17 mouse cellular contexts compared by ENCODE assay signal in genomic region chr16:10669936-10670335, GRCm38 (mm10).
A peak's percentile ranks its signal among the peaks of the same experiment; 100 is the strongest.
DNase-seq lines count a peak whose midpoint lies in the region; ATAC-seq and TF ChIP-seq lines count a peak whose summit lies in the region.
"Had no signal": no experiment of that assay in that cellular context is flagged by ENCODE, and none has a peak within 500 bp of the region (broad histone marks: within the 10 kb centered on the region; RNA-seq: fewer than 3 reads in every experiment).

No protein-coding gene starts in this region.

- H3K36me3 ChIP-seq in heart, embryonic 15.5 days, result no peaks in the 10 kb centered on the region
- H3K36me3 ChIP-seq in lung, postnatal 0 days (ENCODE audit: insufficient read depth, low read length), result no peaks in the 10 kb centered on the region
- H3K36me3 ChIP-seq: embryonic facial prominence, embryonic 13.5 days; forebrain, embryonic 12.5 days; hindbrain, embryonic 13.5 days had no signal

- no peak for TF ChIP-seq CTCF in lung, postnatal 0 days (IDR thresholded peaks at IDR 0.05)

- no peak for DNase-seq in heart, postnatal 36 days
- peak; percentile 40 for DNase-seq in lung, postnatal 0 days (ENCODE audit: low spot score)
- no peak for DNase-seq in lung, postnatal 10 days
- peak; percentile 45 for DNase-seq in NIH3T3 (ENCODE audit: low read depth)
- peak; percentile 26 for DNase-seq in skeletal muscle tissue, adult 2 months (ENCODE audit: low read depth, low spot score)
- DNase-seq: adrenal gland, postnatal 10 days; cerebellum, adult 11-12 months; cerebellum, adult 9-11 months; cerebellum, postnatal 36 days; gastrocnemius, postnatal 10 days; heart, postnatal 4 days had no signal

- no peaks in the 10 kb centered on the region for H3K27me3 ChIP-seq in heart, embryonic 15.5 days
- no peaks in the 10 kb centered on the region for H3K27me3 ChIP-seq in lung, postnatal 0 days (replicated peaks; ENCODE audit: insufficient read depth, low read length)
- H3K27me3 ChIP-seq: embryonic facial prominence, embryonic 13.5 days; forebrain, embryonic 12.5 days; hindbrain, embryonic 13.5 days had no signal

- H3K9ac ChIP-seq in heart, embryonic 15.5 days, result no peak overlapping the region
- H3K9ac ChIP-seq in lung, postnatal 0 days (replicated peaks; ENCODE audit: low read depth), result no peak overlapping the region
- H3K9ac ChIP-seq: embryonic facial prominence, embryonic 13.5 days; forebrain, embryonic 12.5 days; hindbrain, embryonic 13.5 days had no signal

- 82% methylated on average over 3 of the region's 3 CpGs for WGBS in heart, embryonic 15.5 days
- WGBS in lung, postnatal 0 days, result 60% methylated on average over 3 of the region's 3 CpGs

- peaks cover 46% of the 10 kb centered on the region for H3K4me1 ChIP-seq in heart, embryonic 15.5 days (replicated peaks)
- peaks cover 13% of the 10 kb centered on the region for H3K4me1 ChIP-seq in lung, postnatal 0 days (ENCODE audit: insufficient read depth, low read depth, low read length)

- intact Hi-C loops in heart, postnatal 36 days (cut with DNase I), result loop anchor here (5.0 kb wide), 1 partner anchor 97 kb away; no protein-coding TSS in a partner anchor

- H3K4me3 ChIP-seq in heart, embryonic 15.5 days, result no peak overlapping the region
- H3K4me3 ChIP-seq in lung, postnatal 0 days (ENCODE audit: low read depth, low read length), result no peak overlapping the region
- H3K4me3 ChIP-seq: embryonic facial prominence, embryonic 13.5 days; forebrain, embryonic 12.5 days; hindbrain, embryonic 13.5 days had no signal

- no peaks in the 10 kb centered on the region for H3K9me3 ChIP-seq in heart, embryonic 15.5 days (replicated peaks)
- no peaks in the 10 kb centered on the region for H3K9me3 ChIP-seq in lung, postnatal 0 days (ENCODE audit: low read length)
- H3K9me3 ChIP-seq: embryonic facial prominence, embryonic 13.5 days; forebrain, embryonic 12.5 days; hindbrain, embryonic 13.5 days had no signal

- H3K4me2 ChIP-seq in heart, embryonic 15.5 days, result no peak overlapping the region
- H3K4me2 ChIP-seq in lung, postnatal 0 days (replicated peaks; ENCODE audit: low read depth, low read length), result no peak overlapping the region
- H3K4me2 ChIP-seq: embryonic facial prominence, embryonic 13.5 days; forebrain, embryonic 12.5 days; hindbrain, embryonic 13.5 days had no signal

- TF ChIP-seq EP300 in lung, postnatal 0 days (IDR thresholded peaks at IDR 0.05), result no peak

- 0 out of 2 replicates have a peak overlapping the region, but pooled peaks have one; percentile 20 for H3K27ac ChIP-seq in heart, embryonic 15.5 days
- H3K27ac ChIP-seq in lung, postnatal 0 days (ENCODE audit: low read length), result no peak overlapping the region
- H3K27ac ChIP-seq: embryonic facial prominence, embryonic 13.5 days; forebrain, embryonic 12.5 days; hindbrain, embryonic 13.5 days; hindbrain, postnatal 0 days had no signal

- no peak for ATAC-seq in heart, embryonic 15.5 days (replicated peaks; ENCODE audit: insufficient number of reproducible peaks, insufficient read depth, low FRiP score, low read depth)
- ATAC-seq in lung, postnatal 0 days, result no peak
- ATAC-seq: forebrain, embryonic 16.5 days; hindbrain, postnatal 0 days had no signal

Comparison
In these comparisons a context has a peak if more than half of its experiments do, and no peak if none do; other contexts are left out.
1. DNase-seq: peak in lung, postnatal 0 days (single experiment), NIH3T3 (single experiment) and skeletal muscle tissue, adult 2 months (single experiment); none in heart, postnatal 36 days (0 of 2) and lung, postnatal 10 days (single experiment).